Mouse (Mus musculus) kidney, postnatal 4 days (tissue): ENCODE results near the gene Itm2c.

Experiments
- DNase-seq, 2 experiments: peaks; one replicate each; pipeline ENCODE4 v3.0.0; 2021; ENCODE audit warnings: mixed read lengths in 2 of 2

The Itm2c gene

GRCm38 (mm10) chr1:85934560-85934959 is 40.5 kb downstream of the Itm2c start:
- DNase-seq = no peak

- peak; percentile 65 to 73 for DNase-seq
Measured at GRCm38 (mm10) chr1:85935148-85935852, 41.2 kb downstream of the Itm2c start.

GRCm38 (mm10) chr1:85936265-85936664 is 42.2 kb downstream of the Itm2c start:
- DNase-seq = no peak

- DNase-seq = no peak
Measured at GRCm38 (mm10) chr1:85937323-85937722, 43.2 kb downstream of the Itm2c start.

GRCm38 (mm10) chr1:85942318-85942717 is 48.2 kb downstream of the Itm2c start:
- DNase-seq = no peak

DNA sequence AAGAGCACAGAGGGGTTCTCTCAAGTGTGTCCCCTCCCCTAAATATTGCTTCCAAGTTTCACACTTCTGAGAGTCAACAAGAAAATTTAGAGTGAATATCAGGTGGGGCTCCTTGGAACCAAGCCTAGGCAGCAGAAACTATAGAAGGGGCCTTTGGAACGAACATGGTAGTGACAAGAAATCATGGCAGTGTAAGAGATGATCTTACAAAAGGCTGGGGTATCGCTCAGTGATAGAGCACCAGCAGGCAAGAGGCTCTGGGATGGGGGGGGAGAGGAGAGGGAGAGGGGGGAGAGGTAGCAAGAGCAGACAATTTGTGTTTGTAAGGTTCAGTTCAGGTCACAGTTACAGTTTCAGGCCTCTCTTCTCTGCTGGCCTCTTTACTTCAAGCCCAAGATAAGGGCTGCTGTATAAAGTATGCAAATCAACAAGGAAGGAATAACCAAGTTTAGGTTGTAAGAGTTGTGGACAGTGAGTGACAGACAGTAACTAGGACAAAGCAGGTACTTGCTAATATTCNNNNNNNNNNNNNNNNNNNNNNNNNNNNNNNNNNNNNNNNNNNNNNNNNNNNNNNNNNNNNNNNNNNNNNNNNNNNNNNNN is 55.1 kb downstream of the Itm2c start:
- no peak for DNase-seq

- DNase-seq = no peak
Measured at GRCm38 (mm10) chr1:85955150-85955549, 61.1 kb downstream of the Itm2c start.

DNA sequence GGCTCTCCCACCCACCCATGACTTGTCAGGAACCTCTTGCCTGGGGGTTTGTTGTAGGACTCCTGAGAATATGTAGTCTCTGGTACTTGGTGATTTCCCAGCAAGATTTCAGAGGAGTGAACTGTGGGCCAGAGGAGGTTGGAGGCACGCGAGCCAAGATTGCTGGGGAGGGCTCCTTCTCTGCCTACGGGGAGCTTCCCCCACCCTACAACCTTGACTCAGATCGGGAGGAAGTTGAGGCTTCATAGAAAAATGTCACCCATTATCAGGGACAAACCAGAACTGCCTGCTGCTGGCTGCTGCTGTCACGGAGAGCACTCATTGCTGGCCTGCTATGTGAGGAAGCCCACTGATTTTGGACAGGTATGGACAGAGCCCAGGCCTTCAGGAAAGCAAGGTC is 63.2 kb downstream of the Itm2c start:
- DNase-seq = no peak

DNA sequence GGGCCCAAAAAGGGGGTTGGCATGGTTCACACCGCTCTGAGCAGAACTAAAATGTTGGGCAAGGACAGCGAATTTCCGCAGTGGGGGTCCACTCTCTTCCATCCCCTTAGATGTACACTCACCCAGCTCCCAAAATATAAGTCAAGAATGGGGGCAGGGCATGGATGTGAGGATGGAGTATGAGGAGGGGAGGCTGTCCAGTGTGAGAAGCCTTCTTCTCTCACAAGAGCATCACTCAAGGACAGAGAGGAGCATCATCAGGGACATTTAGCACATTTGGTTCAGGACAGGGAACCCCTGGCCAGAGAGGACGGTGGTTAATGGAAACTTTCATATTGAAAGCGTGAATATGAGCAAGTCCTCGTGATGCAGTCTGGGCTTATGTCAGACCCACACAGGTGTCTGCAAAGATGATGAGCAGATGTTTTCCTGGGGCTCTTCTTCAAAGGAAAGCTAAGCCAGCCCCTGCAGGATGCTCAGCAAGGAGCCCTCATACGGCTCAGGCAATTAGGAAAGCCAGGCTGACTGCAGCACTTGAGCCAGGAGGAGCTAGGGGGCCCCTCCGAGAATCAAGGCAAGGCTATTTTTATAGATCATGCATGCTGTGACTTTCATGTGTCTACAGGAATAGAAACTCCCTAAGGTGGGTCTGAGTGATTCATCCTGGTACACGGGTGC is 64.0 kb downstream of the Itm2c start:
- DNase-seq = no peak
